Mouse (Mus musculus): ENCODE measurements at regions not wholly inside any gene's neighbourhood (a gene's known extent, or its start where the extent isn't known, plus 50 kb on each side); places are given as distances from the start of the nearest gene placed in this dataset.

- TF ChIP-seq CTCF (conservative IDR thresholded peaks at IDR 0.05; ENCODE audit: low read length) (no peak), POU5F1 (IDR thresholded peaks at IDR 0.05; ENCODE audit: borderline replicate concordance, low read length) (no peak), NANOG (IDR thresholded peaks at IDR 0.05; ENCODE audit: borderline replicate concordance, low read length) (peak; percentile 83)
Measured at GRCm38 (mm10) chr11:10087939-10088338, 896.2 kb downstream of the Abca13 start.
